Mouse (Mus musculus): ENCODE results near the gene Snx29.
"Not testable (repeated sequence)": the region's sequence is repeated elsewhere in the genome, so short reads cannot be mapped to it uniquely, and the experiment has no call there.

Snx29 gene

DNA sequence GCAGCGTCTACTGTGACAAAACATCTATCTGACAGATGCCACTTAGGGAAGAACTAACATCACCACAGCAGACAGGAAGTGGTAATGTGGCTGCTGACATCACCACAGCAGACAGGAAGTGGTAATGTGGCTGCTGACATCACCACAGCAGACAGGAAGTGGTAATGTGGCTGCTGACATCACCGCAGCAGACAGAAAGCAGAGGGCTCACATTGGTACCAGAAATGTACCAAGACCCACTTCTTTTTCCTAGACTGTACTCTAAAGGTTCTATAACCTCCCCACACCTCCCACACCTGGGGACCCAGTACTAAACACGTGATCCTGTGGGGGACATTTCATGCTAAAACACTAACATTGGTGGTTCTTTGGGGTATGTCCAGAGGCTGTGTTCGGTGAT is 126.0 kb downstream of the Snx29 start:
- DNase-seq (ENCODE audit: low read depth, low spot score), result not testable (repeated sequence)

DNA sequence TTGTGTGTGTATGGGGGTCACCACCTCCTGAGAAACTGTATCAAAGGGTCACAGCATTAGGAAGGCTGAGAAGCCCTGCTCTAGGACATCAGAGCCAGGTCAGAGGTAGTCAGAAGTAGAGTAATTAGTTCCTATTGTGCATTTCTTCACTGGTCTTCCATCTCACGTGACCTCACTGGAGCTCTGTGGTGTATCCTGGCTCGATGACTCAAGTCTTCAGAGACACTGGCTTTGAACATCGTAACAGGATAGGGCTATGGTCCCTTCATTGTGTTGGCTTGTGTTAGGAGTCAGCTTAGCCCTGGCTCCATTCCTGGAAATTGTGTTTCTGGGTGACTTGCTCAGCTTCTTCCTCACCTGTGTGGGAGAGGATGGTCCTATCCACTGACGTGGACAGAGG is 126.6 kb downstream of the Snx29 start:
- peak; percentile 65 for DNase-seq (ENCODE audit: low read depth, low spot score)

DNA sequence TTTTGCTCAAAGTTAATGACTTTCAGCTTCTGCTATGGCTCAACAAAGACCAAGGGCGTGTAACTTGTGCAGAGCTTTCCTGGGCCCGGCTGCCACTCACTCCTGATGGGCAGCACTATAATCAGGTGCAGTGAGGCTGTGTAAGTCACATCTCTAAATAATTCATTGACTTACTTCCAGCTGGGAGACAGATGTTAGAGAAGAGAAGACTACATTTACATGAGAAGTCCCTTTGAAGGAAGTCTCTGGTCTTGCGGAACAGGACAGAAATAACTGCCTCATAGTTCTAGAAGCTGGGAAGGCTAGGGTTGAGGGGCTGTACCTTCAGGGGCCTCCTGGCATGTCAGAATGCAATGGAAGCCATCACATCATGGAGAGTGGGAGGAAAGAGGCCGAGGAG is 127.9 kb downstream of the Snx29 start:
- DNase-seq (ENCODE audit: low read depth, low spot score), result no peak

DNA sequence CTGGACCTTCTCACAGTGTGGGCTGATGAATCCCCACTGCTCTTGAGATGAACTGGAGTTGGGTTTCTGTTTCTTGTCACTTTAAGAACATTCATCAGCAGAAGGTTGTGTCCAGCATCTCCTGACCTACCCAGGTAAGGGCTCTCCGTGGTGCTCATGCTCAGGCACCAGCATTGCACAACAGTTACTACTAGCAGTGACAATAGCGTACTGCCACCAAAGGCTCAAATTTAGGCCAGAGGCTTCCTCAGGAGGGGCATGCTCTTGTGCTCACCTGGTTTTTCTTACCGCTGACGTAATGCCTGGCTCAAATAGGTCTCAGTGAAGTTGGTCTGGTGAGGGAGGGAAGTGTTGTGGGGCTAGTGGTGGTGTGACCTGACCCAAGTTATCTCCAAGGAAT is 132.2 kb downstream of the Snx29 start:
- no peak for DNase-seq (ENCODE audit: low read depth, low spot score)

DNA sequence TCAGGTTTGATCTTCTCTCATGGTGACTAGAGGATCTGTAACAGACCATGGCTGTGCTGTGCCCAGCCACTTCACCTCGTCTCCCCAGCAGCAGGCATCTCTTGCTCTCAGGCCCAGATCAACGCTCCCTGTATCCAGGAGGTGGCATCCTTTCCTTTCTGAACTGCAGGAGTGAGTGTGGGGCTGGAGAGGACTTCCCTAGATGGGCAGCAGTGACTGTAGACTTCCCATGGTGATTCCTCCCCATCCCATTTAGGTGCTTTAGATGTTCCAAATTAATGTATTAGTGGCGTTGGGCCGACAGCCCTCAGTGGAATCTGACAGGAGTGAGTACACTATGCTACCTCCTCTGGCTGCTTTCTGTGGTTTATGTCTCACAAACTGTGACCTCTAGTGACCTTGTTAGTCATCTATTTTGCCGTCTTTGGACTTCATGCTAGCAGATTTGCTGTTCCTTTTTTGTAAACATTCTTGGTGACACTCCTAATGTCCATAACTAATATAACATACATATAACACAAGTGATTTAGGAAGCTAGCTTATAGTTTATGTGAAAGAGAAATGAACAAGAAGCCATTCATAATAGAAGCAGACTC is 132.9 kb downstream of the Snx29 start:
- peak; percentile 90 for DNase-seq (ENCODE audit: low read depth, low spot score)

DNA sequence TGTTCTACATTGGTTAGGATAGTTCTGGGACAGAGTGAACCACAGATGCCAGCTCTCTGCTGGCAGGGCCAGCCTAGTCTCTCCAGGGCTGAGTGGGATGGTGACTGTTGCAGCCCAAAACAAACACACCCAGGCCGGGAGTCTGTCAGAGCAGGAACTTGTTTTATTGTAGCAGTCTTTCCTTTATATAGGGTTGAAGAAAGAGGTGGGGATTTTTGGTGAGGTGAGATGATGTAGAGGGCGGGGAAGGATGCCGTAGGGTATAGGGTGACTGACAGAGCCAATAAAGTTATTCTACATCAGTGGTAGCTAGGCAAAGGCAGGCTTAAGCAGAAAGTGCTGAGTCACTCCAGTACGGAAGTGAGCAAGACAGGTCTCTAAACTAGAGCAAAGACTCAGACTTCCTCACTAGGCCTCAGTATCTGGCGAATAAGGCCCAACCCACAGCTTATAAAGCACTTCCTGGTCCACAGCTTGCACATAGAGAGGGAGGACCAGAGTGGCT is 133.5 kb downstream of the Snx29 start:
- DNase-seq (ENCODE audit: low read depth, low spot score), result peak; percentile 91

DNA sequence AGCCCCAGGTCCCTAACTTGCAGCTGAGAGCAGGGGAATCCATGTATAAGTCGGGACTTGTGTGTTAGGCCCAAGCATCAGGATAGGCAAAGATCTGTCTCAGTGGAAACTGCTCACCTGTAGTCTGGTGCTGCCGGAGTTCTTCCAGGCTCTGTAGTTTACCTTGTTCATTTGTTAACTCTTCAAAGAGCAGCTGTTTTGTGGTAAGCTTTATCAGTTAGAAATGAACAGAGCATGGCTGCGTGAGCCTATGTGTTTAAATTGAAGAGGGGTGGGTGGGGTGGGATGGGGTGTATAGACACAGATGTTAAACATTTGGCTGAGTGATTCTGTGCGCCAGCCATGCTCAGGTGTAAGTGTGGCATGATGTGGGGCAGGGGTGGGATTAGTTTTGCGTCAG is 134.4 kb downstream of the Snx29 start:
- no peak for DNase-seq (ENCODE audit: low read depth, low spot score)

DNA sequence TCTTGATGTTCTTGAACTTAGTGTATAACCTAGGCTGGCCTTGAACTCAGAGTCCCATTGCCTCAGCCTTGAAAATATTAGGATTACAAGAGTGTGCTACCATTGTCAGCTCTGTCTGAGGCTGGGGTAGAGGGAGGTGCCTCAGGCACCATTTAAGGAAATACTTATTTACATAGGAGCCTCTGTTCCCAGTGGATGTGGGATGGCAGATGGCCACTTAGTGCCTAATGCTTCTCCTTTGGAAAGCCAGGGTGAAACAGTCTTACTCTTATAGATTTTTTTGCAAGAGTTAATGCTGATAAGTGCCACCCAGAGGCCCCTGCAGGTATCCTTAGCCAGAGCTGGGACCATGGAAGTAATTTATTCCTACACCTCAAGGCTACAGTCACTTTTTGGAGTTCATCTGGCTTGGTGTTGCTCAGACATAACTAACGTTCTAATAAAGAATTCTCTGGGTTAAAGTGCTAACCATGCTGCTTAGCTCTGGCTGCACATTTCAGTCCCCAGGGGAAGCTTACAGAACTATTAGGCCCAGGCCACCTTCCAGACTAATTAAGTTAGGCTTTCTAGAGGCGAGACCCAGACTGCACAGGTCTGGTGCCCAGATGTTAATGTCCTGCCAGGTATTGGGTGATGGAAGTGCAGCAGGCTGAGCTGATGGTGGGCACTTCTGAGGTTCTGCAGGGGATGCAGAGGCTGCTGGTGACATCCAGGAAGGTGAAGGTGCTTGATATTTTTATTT is 135.1 kb downstream of the Snx29 start:
- DNase-seq (ENCODE audit: low read depth, low spot score), result no peak

DNA sequence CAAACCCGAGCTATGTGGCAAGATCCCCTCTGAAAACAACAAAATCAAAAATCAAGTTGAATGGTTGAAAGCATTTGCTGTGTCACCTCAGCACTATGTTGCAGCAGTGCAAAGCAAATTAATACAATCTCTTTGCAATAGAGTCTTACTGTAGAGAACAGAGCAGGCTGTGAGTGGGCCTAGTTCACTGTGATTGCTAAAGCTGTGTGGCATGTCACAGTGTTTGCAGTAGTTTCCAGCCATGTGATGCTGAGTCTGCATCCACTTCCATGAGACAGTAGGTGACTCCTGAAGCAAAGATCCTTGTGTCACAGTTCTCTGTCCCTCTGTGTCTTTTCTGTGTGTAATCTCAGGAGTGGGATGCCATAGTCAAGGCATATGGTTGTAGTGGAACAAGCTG is 137.5 kb downstream of the Snx29 start:
- DNase-seq (ENCODE audit: low read depth, low spot score), result no peak

DNA sequence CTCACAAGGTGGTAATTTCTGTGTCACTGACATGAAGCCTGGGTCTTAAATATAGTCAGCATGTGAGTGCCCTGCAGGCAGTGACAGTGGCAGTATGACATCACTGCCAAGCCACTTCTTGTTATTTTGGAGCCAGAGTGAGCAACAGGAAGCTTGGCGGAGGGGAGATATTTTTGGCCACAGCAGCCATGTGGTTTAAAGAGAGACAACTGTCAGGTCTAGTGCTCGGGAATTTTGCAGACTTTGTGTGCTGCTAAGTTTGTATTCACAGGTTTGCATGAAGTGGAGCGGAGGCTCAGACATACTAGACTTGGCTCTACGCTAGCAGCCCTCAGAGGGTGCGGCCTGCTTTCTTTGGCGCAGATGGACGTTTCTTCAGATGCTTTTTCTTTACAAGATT is 138.9 kb downstream of the Snx29 start:
- DNase-seq (ENCODE audit: low read depth, low spot score), result no peak

DNA sequence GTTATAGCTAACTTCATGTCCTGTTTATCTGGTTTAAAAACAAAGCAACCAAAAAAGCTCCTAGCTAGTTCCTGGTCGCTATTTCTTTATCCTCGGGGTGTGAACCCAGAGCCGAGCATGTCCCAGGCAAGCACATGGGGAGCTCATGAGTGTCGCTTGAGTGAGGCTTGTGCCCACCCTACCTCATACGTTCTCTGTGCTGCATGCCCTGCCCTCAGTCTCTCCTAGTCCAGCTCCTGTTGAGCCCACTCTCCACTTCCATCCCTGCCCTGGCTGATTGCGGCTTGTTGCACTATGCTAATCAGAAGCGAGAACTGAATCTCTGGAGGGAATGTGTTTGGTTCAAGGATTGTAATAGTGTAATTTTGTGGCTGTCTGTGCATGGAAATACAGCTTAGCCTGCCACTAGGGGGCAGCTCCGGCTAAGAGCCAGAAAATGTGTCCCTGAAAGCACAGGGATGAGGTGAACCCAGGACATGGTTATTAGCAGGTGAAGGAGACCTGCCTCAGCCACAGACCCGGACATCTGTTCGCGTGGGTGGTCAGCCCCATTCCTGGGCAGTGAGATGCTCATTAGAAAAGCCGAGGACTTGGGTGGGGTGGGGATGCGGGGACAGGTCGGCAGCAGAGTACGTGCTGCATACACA is 145.9 kb downstream of the Snx29 start:
- peak; percentile 82 for DNase-seq (ENCODE audit: low read depth, low spot score)

DNA sequence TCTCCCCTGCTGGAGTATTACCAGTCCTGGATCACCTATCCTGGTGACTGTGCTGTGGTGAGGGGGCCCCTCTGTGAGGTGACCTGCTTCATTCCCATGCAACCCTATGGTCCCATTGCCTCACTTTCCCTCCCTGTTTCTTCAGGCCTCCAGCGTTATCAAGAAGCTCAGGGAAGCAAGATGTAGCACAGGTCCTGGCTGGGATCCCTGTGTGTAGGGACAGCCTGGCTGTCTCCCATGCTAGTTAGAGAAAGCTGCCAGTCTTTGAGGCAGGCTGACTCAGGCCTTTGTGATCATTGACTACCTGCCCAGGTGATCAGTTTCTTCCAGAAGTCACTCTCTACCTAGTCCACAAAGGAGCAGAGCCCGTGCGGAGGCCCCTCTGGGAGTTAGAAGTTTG is 146.8 kb downstream of the Snx29 start:
- DNase-seq (ENCODE audit: low read depth, low spot score), result no peak

DNA sequence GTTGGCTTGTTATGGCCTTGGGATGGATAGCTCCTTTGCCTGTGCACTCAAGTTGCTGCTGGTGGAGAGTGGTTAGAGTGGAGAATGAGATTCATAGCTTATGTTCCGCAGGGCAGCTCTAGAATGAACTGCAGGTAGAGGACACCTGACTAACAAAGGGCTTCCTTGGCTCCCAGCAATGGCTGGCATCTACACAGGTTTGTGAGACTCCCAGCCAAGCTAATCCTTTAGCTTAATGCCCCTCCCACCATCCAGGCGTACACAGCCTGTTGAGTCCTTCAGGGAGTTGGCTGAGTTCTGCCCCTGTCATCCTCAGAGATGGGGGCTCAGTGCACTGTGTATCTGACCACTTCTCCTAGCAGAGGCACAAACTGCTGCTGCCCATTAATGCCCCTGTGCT is 148.5 kb downstream of the Snx29 start:
- no peak for DNase-seq (ENCODE audit: low read depth, low spot score)

DNA sequence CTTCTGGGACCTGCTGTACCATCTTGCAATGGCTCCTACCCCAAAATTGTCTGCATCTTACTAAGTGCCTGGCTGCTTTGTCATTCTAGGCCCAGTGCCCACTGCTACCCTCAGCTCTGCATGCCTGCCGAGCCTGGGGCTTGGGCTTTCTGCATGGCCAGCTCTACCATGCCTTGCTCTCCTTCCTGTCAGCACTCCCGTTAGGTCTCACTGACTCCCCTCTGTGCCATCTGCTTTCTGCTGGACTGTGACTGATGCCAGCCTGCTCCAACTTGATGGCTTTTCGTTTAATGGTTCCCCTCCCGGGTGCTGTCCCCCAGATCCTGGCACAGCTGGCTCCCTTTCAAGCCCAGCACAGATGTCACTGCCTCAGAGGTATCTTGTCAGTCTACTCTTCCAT is 150.1 kb downstream of the Snx29 start:
- no peak for DNase-seq (ENCODE audit: low read depth, low spot score)

DNA sequence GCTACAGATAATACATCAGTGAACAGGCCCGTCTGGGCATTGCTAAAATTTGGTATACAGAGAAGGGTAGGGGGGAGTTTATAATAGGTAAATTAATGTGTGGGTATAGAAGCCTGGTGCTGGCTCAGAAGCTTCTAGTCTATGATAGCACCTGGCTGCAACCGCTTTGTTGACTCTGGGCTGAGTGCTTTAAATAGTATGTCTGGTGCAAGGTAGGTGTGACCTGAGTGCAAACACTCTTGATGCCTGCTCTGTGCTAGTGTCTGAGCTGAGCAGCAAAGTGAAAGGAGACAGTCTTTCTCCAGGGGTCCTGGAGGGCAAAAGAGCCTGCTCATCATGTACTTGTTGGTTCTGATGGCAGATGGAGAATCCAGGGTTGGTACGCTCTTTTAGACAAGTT is 150.8 kb downstream of the Snx29 start:
- DNase-seq (ENCODE audit: low read depth, low spot score), result no peak

DNA sequence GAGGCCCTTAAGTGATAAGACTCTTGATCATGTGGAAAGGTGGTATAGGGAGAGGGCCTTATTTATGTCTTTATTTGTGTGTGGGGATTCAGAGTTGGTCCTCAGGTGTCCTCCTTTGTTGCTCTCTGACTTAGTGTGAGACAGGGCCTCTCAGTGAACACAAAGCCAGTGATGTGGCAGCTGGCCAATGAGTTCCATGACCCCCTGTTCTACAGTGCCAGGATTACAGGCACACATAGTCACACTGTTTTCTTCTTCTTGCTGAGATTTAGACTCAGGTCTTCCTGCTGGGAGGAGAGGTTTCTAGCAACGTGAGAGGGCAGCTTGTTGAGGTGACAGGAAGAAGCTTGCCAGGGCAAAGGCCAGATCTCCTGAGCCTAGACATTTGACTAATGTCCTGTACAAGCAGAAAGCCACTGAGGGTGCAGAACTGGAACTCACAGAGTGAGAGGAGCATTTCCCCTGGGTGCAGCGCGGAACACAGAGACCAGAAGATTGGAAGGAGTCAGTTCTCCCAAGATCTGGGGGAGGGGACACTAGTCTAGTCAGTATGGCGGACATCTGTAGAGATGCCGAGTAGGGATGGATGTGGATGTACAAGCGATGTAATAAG is 151.3 kb downstream of the Snx29 start:
- DNase-seq (ENCODE audit: low read depth, low spot score), result no peak

DNA sequence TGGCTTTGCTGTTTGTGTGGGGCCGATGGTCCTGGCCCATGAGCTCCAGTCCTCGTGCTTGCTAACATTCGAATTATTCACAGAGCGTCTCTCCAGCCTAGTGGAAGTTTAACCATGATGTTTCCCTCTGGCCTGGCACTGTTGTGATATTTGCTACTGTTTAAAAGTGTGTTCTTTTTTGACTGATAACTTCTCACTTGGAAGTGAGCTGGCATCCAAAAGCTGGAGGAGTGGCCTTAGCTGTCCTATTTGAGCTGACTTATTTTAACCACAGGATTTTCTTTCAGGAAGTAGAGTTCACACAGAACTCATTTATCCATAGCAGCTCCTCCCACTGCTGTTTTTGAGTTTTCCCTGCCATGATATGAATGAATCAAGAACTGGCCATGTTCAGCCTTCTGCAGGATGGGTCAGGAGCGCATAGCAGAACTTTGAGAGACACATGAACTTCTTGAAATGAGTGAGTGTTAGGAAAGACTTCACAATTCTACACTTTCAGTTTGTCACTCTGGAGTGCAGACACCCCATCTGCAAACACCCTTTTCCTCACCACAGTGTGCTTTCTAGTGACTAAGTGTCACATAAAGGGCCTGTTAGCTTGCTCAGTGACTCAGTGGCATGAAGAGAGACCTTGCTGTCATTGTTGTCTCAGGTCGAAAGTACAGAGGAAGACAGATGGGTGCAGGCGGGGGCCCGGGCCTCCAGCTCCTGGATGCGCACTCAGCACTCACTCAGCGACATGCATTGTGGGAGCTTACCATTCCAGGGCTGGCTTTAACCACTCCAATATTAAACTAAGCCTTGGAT is 152.6 kb downstream of the Snx29 start:
- peak; percentile 73 for DNase-seq (ENCODE audit: low read depth, low spot score)

DNA sequence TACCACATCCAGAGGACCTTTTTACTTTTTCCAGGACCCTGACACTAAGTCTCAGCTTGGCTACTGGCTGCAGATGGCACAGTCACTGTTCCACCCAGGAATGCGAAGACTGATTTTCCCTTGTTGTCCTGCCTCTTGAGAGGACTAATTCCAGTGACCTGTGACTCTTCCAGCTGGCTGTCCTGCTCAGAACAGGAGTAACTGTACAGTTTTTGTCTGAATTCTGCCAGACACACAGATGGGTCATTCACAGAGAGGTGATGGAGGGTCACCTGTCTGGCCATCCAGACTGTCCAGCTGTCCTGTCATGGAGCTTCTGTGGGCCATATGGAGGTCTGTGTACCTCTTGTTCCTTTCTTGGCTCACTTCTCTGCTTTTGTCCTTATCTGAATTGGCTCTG is 153.6 kb downstream of the Snx29 start:
- DNase-seq (ENCODE audit: low read depth, low spot score), result no peak

DNA sequence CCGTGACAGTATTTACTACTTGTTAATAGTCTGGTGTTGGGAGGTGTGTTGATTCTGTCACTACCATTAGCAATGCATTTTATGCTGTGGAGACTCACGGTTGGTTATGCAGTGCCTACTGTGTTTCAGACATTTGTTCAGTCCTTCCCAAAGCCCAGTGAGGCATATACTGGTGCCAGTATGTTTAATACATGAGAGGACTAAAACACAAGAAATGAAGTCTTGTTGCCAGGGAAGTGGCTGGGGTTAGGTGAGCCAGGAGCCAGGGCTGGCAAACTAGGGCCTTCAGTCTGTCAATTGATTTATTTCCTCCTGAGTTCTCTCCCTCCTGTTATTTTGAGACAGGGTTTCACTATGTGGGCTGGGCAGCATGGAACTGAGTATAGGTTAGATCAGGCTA is 154.3 kb downstream of the Snx29 start:
- DNase-seq (ENCODE audit: low read depth, low spot score), result no peak

DNA sequence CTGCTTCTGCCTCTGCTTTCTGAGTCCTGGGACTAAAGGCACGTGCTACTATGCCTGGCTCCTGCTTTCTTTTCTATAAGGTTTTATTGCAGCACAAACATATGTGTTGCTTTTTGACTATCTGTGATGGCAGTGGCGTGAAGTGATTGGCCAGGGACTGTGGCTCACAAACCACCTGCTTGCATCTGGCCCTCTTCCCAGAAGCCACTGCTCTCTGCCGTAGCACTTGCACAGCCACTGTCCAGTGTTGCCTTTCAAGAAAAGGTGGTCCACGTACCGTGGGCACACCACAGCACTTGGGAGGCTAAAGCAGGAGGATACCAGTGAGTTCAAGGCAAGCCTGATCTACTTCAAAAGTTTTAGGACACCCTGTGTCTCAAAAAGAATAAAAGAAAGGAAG is 154.9 kb downstream of the Snx29 start:
- DNase-seq (ENCODE audit: low read depth, low spot score), result no peak

DNA sequence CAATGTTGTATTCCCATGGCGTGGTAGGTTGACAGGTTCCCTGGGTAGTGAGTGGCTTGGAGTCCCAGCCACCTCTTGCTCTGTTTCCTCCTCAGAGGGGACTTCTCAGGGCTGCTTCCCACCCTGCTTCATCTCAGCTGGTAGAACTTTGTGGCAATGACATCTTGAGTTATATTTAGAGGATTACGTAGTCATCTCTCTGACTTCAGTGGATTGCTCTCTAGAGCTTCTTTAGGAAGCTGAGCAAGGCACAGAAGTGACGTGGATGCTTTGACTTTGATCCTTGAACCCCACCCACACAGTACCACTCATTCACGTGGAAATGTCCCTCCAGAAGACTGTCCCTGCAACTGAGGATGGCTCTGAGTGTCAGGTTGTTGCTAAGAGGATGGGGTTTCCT is 156.9 kb downstream of the Snx29 start:
- no peak for DNase-seq (ENCODE audit: low read depth, low spot score)

DNA sequence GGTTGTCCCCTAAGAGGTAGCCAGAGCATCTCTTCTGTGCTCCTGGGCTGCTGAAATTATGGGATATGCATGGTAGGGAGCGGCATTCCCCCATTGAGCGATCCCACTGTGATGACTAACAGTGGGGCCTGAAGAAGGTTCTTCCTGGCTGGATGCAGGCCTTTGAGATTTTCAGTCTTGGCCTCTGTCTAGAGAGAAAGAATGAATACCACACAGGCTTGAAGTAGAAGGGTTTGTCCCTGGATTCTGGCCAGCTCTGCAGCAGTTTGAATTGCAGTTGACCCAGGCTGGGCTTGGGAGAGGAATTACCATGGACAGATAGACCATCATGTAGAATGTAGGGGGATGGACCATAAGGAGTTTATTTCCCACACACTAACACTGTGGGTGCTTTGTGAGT is 159.5 kb downstream of the Snx29 start:
- DNase-seq (ENCODE audit: low read depth, low spot score), result peak; percentile 63
